Mouse (Mus musculus) kidney, adult 2 months (tissue): Measurements from ENCODE around the gene Xpr1.

ENCODE experiments used
- CTCF ChIP-seq: fragments of 200-500 bp; conservative IDR thresholded peaks from 2 replicates; pipeline ENCODE4 v1.5.1; 2011; ENCODE audit warnings: low read depth, mild to moderate bottlenecking, control low read depth, low read length, moderate library complexity, mixed read lengths; ENCODE audit not compliant: insufficient read depth, insufficient read length
- POLR2A ChIP-seq: fragments of 200-500 bp; IDR thresholded peaks from one replicate; pipeline ENCODE4 v1.6.1; 2011; ENCODE audit warnings: low read depth, low read length, control low read depth

DNA sequence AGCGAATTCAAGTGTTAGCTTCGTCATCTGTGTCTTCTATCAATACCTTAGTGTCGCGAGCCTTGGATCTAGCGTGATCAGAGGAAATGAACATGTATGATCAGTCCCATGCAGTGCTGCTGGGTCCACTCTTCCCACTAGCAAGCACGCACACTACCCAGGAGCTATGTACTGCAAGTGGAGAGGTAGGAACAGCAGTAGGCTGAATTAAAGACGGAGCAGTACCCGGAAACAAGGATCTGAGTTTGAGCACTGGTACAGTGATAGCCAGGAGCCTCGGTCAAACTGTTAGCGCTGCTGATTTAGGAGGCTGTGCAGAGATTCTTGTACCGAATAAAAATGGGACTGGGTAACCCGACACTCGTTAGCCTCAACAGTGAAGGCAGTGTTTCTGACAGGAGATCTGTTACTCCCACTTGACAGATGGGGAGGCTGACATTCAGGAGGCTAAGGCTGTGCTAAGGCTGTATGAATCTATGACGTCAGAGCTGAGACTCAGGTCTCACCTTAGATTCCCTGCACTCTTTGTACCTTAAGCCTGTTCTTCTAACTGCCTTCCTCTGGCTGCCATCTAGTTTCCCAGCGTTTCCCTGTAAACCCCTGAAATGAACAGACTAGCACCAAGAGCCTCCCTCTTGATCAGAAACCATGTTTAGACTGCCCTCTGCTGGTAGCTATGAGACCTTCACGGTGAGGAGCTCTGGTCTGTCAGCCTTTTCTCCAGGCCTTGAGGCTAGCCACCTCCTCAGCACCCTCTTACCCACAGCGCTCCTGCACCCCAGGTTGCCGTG lies 136.0 kb downstream of the Xpr1 start:
- TF ChIP-seq POLR2A (no peak), CTCF (peak; percentile 88)
